Mouse (Mus musculus): Measurements from ENCODE around the gene Fam124b.

Fam124b gene

GRCm38 (mm10) chr1:80177651-80178382, 40.5 kb downstream of the Fam124b start:
- DNase-seq (ENCODE audit: extremely low spot score): no peak

GRCm38 (mm10) chr1:80167706-80168105, 50.6 kb downstream of the Fam124b start:
- DNase-seq (ENCODE audit: extremely low spot score): no peak

GRCm38 (mm10) chr1:80166577-80166976, 51.7 kb downstream of the Fam124b start:
- DNase-seq (ENCODE audit: extremely low spot score): no peak

GRCm38 (mm10) chr1:80165391-80165790, 52.9 kb downstream of the Fam124b start:
- no peak for DNase-seq (ENCODE audit: extremely low spot score)

GRCm38 (mm10) chr1:80162943-80163342, 55.3 kb downstream of the Fam124b start:
- no peak for DNase-seq (ENCODE audit: extremely low spot score)

- no peak for DNase-seq (ENCODE audit: extremely low spot score)
Observed at GRCm38 (mm10) chr1:80159586-80159985, 58.7 kb downstream of the Fam124b start.

- DNase-seq (ENCODE audit: extremely low spot score): no peak
Observed at GRCm38 (mm10) chr1:80154902-80155301, 63.4 kb downstream of the Fam124b start.

- DNase-seq (ENCODE audit: extremely low spot score): no peak
Observed at GRCm38 (mm10) chr1:80153125-80153716, 65.1 kb downstream of the Fam124b start.

GRCm38 (mm10) chr1:80150681-80151080, 67.6 kb downstream of the Fam124b start:
- no peak for DNase-seq (ENCODE audit: extremely low spot score)
